Mouse (Mus musculus) forebrain, embryonic 16.5 days (tissue): Measurements from ENCODE around the gene Mrpl51. TPM values are rescaled to one million over a fixed set of nuclear protein-coding genes. Genes with fewer than 3 reads are reported as not detected.

Experiments
- ATAC-seq: fragments of 200-750 bp; cut with Nextera tagmentation; 2 replicates; pipeline ENCODE4 v1.8.0; 2017; ENCODE audit warnings: mild to moderate bottlenecking, moderate library complexity
- H3K27ac ChIP-seq: fragments of 300-500 bp; sonication (generic); 2 replicates; pipeline ENCODE4 v1.5.1; 2014; ENCODE audit warnings: low read length, control low read depth
- H3K27me3 ChIP-seq: fragments of 300-500 bp; sonication (generic); replicated peaks from 2 replicates; pipeline ENCODE4 v1.6.1; 2014; ENCODE audit warnings: low read length; ENCODE audit not compliant: control insufficient read depth, insufficient read depth
- H3K36me3 ChIP-seq: fragments of 300-500 bp; sonication (generic); 2 replicates; pipeline ENCODE4 v1.6.1; 2014; ENCODE audit not compliant: control insufficient read depth, insufficient read depth
- H3K4me1 ChIP-seq: fragments of 300-500 bp; sonication (generic); replicated peaks from 2 replicates; pipeline ENCODE4 v1.6.1; 2014; ENCODE audit warnings: low read length; ENCODE audit not compliant: control insufficient read depth, insufficient read depth
- H3K4me2 ChIP-seq: fragments of 300-500 bp; sonication (generic); 2 replicates; pipeline ENCODE4 v1.6.1; 2014; ENCODE audit warnings: mild to moderate bottlenecking, low read length, control low read depth
- H3K4me3 ChIP-seq: fragments of 300-500 bp; sonication (generic); replicated peaks from 2 replicates; pipeline ENCODE4 v1.5.1; 2014; ENCODE audit warnings: mild to moderate bottlenecking, low read length, control low read depth
- H3K9ac ChIP-seq: fragments of 300-500 bp; sonication (generic); replicated peaks from 2 replicates; pipeline ENCODE4 v1.6.1; 2014; ENCODE audit warnings: low read depth, low read length, control low read depth
- H3K9me3 ChIP-seq: fragments of 300-500 bp; sonication (generic); 2 replicates; pipeline ENCODE4 v1.6.1; 2016; ENCODE audit warnings: low read length; ENCODE audit not compliant: control insufficient read depth
- WGBS: fragments of 180-500 bp; shearing (Covaris S2); extraction: QIAGEN DNeasy Blood & Tissue Kit; methylation state at CpG from one replicate; pipeline ENCODE4 v1.1.7; 2014; 5-methylcytosine and 5-hydroxymethylcytosine counted together
- polyA plus RNA-seq: library from polyadenylated mRNA; unstranded; fragments of >200 nt; fragmentation: Nextera tagmentation; extraction: Ambion mirVana; gene quantifications from 2 replicates; pipeline ENCODE4 v1.2.1, GENCODE M21; 2015

Gene Mrpl51
- polyA plus RNA-seq, 1 experiment from 2014 or later: 140 TPM

DNA sequence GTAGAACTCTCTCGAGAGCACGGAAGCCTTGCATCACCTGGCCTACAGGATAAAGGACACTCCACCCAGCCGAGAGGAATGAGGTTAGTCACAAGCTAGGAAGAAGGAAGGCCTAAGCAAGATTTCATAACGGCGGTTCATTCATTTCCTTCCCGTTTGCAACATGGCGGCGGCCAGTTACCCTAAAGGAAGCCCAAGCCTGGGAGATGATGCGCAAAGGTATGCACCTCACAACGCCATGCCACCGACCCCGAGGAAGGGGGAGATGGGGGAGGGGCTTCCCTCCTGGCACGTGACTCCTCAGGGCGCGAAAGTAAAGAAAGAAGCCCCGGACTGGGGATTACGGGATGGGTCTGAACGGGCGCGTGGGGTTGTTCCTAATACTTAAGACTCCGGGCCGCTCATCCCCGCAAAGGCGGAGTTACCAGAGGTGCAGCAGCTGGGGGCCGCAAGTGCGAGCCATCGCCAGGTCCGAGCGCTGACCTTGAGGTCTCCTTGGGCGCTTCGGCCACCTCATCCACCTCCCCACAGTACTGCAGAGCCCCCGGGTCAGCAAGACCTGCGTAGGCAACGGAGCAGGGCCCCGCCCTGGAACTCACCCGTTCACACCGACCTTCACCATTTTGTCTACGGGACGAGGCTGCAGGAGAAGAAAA lies 26.8 kb upstream of the Mrpl51 start:
- H3K4me2 ChIP-seq: peak overlapping the region; percentile 96
- H3K4me1 ChIP-seq: peaks cover 33% of the 10 kb centered on the region
- peaks cover 23% of the 10 kb centered on the region for H3K36me3 ChIP-seq
- H3K4me3 ChIP-seq: peak overlapping the region; percentile 93
- H3K9me3 ChIP-seq: no peaks in the 10 kb centered on the region
- ATAC-seq: peak; percentile 17
- no peaks in the 10 kb centered on the region for H3K27me3 ChIP-seq
- peak overlapping the region; percentile 96 for H3K9ac ChIP-seq
- peak overlapping the region; percentile 91 for H3K27ac ChIP-seq
- WGBS: under 1% methylated on average over 39 of the region's 39 CpGs

DNA sequence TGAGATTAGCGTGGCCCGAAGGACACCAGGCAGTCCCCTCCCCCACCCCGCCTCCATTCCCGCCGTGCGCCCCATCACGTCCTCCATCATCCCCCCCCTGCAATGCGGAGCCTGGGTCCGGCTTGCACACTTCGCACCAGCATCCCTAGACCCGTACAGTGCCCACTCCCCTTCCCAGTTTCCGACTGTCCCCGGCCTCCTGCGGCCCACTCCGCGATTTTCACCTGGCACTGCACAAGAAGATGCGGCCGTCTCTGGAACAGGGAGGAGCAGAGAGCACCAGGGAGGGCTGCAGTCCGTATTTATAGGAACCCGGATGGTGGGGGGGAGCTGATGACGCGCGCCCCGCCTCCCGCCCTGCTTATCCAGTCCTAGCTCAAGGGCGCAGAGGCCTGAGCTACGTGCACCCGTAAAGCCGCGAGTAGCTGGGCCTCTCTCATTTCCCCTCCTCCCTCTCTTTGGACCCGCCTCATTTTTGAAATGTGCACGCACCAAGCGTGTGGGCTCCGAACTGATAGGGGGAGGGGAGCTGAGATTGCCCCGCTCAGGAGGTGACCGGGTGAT lies 26.2 kb upstream of the Mrpl51 start:
- peaks cover 22% of the 10 kb centered on the region for H3K36me3 ChIP-seq
- peak overlapping the region; percentile 96 for H3K4me2 ChIP-seq
- WGBS: 0% methylated on average over 35 of the region's 36 CpGs
- H3K4me1 ChIP-seq: peaks cover 33% of the 10 kb centered on the region
- H3K4me3 ChIP-seq: peak overlapping the region; percentile 93
- H3K9ac ChIP-seq: peak overlapping the region; percentile 96
- H3K27me3 ChIP-seq: no peaks in the 10 kb centered on the region
- peak overlapping the region; percentile 91 for H3K27ac ChIP-seq
- no peaks in the 10 kb centered on the region for H3K9me3 ChIP-seq
- peak; percentile 93 for ATAC-seq

DNA sequence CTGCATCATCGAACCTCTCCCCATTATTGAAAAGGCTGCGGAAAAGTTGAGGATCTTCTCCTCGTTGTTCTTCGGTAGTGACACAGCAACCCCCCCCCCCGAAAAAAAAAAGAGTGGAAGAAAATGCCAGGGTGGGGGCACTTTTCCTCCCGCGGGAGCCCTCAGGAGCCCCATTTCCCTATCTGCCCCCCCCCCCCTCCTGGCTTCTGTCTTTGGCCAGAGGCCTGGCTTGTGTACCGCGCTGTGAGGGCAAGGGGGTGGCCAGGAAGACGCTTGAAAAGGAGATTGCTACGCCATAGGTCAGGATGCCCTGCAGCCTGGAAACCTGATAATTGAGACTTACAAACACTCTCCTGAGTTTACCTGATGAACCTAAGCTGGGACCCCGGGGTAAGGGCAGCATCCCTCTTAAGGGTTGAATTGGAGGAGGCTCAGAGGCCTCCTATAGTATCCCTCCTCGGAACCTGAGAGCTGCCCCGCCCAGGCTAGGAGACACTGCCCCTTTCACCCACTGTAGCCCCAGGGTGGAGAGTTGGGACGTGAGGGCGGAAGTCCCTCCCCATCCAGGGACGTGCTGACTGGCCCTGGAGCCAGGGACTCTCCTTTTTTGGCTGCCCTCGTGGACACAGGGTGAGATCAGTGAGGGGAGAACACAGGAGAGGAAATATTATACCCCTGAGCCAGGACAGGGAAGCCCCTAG lies 25.4 kb upstream of the Mrpl51 start, which contains the start of gene Gapdh:
TSS of gene Gapdh (minus strand) at position 417 of the 701 bp plus-strand sequence.
- Histone ChIP-seq H3K27me3 (no peaks in the 10 kb centered on the region), H3K4me3 (peak within 1 kb of the TSS; percentile 93), H3K4me1 (peaks cover 33% of the 10 kb centered on the region), H3K4me2 (peak within 1 kb of the TSS; percentile 96), H3K9ac (peak within 1 kb of the TSS; percentile 96), H3K36me3 (peaks cover 23% of the 10 kb centered on the region), H3K27ac (peak within 1 kb of the TSS; percentile 91), H3K9me3 (no peaks in the 10 kb centered on the region)
- peak; percentile 5; the same call in 1 of the 2 replicates for ATAC-seq
- under 1% methylated on average over 18 of the region's 18 CpGs for WGBS

DNA sequence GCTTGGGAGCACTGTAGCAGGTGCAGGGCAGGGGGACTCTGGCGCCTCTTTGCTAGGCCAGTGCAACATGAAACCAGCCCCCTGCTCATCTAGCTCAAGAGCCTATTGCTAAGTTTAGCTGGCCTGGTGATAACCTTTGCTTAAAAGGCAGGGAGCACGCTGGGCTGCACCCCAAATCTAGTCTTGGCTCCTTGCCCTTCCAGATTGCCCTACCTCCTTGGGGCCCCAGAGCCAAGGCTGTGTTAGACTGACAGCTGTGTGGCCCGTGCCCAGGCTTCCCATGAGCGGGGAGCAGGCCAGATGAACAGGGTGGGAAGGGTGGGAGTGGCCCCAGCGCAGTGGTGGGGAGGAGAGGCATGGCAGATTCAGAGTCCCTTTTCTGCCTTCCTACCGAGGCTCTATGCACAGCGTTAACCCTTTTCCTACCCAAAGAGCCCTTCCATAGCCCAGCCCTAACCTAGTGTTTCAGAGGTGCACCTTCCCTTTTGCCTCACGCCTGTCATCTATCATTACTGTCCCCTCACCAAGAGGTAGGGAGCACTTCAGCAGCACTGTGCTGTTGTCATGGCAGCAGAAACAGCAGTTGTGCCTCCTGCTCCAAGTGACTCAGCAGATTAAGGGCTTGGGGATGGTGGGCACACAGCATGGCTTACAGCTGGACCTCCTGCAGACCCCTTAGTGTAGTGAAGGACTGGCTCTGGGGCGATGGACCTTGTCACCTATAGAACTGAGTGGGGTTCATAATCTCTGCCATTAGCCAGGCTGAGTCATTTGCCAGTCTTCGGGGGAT lies 24.5 kb upstream of the Mrpl51 start:
- WGBS: 12% methylated on average over 10 of the region's 10 CpGs
- ATAC-seq: 0 out of 2 replicates have a peak, but pooled peaks have one; percentile 7
- Histone ChIP-seq H3K27me3 (no peaks in the 10 kb centered on the region), H3K9ac (peak overlapping the region; percentile 96), H3K4me1 (peaks cover 26% of the 10 kb centered on the region), H3K9me3 (no peaks in the 10 kb centered on the region), H3K27ac (peak overlapping the region; percentile 91), H3K36me3 (peaks cover 29% of the 10 kb centered on the region), H3K4me3 (no peak overlapping the region; the same call in 1 of the 2 replicates), H3K4me2 (peak overlapping the region; percentile 96)

DNA sequence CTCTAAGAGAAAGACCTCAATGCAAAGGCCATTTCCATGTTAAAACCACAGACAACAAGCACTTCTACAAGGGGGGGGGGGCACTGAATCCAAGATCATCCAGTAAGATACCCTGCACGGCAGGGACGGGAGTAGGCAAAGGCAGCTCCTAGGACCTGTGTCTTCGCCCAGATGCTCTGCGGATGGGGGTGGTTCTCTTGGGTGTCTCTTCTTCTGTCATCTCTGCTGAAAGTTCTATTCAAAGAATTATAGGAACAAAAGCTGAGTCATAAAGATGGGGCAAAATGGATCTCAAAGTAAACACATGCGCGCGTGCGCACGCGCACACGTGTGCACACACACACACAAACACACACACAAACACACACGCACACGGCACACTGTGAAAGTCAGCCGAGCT lies 23.5 kb upstream of the Mrpl51 start:
- WGBS: 91% methylated on average over 14 of the region's 14 CpGs
- Histone ChIP-seq H3K36me3 (peaks cover 38% of the 10 kb centered on the region), H3K9ac (no peak overlapping the region), H3K4me1 (peaks cover 26% of the 10 kb centered on the region), H3K4me2 (no peak overlapping the region), H3K27me3 (no peaks in the 10 kb centered on the region), H3K9me3 (no peaks in the 10 kb centered on the region), H3K27ac (no peak overlapping the region), H3K4me3 (no peak overlapping the region)
- ATAC-seq: no peak

DNA sequence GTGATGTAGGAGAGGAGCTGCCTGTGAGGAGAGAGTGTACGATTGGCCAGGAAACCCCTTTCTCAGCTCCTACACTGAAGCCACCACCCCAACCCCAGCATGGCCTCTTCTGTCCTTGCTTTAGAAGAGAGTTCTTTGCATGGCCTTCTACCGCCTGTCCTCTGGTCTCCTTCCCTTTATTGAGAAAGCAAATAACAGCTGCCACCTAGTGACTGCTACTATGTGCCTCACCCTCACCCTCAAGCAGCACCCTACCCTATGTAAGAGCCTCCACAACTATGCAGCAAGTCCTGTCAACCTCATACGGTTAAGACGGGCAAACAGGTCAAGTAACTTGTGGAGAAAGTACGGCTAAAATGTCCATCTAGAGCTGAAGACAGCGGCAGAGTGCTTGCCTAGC lies 21.4 kb upstream of the Mrpl51 start:
- ATAC-seq: no peak
- Histone ChIP-seq H3K9me3 (no peaks in the 10 kb centered on the region), H3K27ac (no peak overlapping the region), H3K4me2 (no peak overlapping the region), H3K27me3 (no peaks in the 10 kb centered on the region), H3K36me3 (peaks cover 54% of the 10 kb centered on the region), H3K9ac (no peak overlapping the region), H3K4me3 (no peak overlapping the region), H3K4me1 (peaks cover 13% of the 10 kb centered on the region)
- 89% methylated on average over 6 of the region's 6 CpGs for WGBS

DNA sequence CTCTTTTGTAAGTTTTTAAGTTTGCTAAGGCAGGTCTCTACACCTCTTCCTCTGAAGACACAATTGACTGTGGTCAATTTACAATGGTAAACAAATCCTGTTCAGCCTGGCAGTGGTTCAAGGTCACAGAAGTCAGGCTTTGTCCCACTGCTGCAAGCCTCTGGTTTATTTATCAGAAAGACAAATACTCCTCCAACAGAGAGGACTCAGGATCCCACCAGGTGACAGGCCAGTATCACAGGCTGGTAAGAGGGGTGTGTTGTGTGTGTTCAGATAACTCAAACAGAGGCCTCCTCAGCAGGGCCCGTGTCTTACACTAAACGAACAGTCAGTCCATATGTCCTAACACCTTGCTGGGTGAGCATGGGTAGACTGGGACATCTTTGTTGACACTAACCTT lies 19.1 kb upstream of the Mrpl51 start:
- Histone ChIP-seq H3K4me2 (no peak overlapping the region), H3K4me1 (peaks cover under 1% of the 10 kb centered on the region), H3K27ac (no peak overlapping the region), H3K27me3 (no peaks in the 10 kb centered on the region), H3K9me3 (no peaks in the 10 kb centered on the region), H3K36me3 (peaks cover 71% of the 10 kb centered on the region), H3K4me3 (no peak overlapping the region), H3K9ac (no peak overlapping the region)
- WGBS: 98% methylated on average over 2 of the region's 2 CpGs
- no peak for ATAC-seq

DNA sequence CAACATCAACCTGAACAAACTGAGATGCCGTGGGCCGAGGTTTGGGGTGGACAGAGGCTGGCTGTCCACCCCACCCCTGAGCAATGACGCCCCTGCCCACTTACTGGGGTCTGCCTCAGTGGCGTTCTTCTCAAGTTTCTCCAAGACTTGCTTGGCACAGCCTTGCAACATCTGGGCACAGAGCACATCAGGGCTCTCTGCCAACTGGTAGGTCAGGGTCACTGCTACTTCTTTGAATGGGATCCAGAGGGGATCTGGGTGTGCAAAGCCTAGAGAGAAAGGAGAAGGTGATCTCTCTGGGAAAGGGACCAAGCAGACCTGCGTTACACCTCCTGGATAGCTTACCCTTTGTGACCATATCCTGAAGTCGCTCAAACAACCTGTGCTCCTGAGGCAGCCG lies 18.3 kb upstream of the Mrpl51 start:
- 96% methylated on average over 7 of the region's 7 CpGs for WGBS
- H3K9ac ChIP-seq: no peak overlapping the region
- H3K9me3 ChIP-seq: no peaks in the 10 kb centered on the region

DNA sequence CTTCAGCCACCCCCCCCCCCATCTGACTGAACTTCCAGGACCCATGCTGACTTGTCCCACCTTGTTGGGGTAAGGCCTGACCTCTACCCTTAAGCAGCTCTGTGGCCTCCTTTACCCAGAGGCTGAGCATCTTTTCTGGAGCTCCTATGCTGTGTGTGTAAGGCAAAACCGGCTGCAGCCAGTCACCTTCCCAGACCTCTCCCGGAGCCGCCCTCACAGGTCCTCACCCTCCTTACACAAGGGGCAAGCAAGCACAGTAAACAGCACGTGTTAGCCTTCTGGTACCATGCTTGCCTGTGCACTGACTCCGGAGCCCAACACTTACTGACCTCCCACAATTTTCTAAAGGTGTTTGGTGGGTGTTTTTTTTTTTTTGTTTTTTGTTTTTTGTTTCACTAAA lies 16.1 kb upstream of the Mrpl51 start:
- H3K4me1 ChIP-seq: no peaks in the 10 kb centered on the region
- H3K4me3 ChIP-seq: no peak overlapping the region
- ATAC-seq: no peak
- H3K9me3 ChIP-seq: no peaks in the 10 kb centered on the region
- no peak overlapping the region for H3K9ac ChIP-seq
- no peaks in the 10 kb centered on the region for H3K27me3 ChIP-seq
- H3K4me2 ChIP-seq: no peak overlapping the region
- H3K36me3 ChIP-seq: peaks cover 78% of the 10 kb centered on the region
- H3K27ac ChIP-seq: no peak overlapping the region
- WGBS: 89% methylated on average over 5 of the region's 5 CpGs

More for the DNA sequence above, 18.3 kb upstream of the Mrpl51 start:
- H3K4me3 ChIP-seq: no peak overlapping the region
- H3K27ac ChIP-seq: no peak overlapping the region
- ATAC-seq: no peak
- no peak overlapping the region for H3K4me2 ChIP-seq
- no peaks in the 10 kb centered on the region for H3K4me1 ChIP-seq
- no peaks in the 10 kb centered on the region for H3K27me3 ChIP-seq
- peaks cover 79% of the 10 kb centered on the region for H3K36me3 ChIP-seq
